Mouse (Mus musculus) ES-Bruce4 (cell line): Measurements from ENCODE around the gene Fgfr2.
"Not testable (repeated sequence)": the region's sequence is repeated elsewhere in the genome, so short reads cannot be mapped to it uniquely, and the experiment has no call there.

ENCODE experiments used
- CTCF ChIP-seq: IDR thresholded peaks from one replicate; pipeline ENCODE4 v1.8.1; 2011; ENCODE audit warnings: low read depth, low read length
- POLR2A ChIP-seq: IDR thresholded peaks from one replicate; pipeline ENCODE4 v1.8.1; 2011; ENCODE audit warnings: low read length; ENCODE audit not compliant: insufficient read depth

- not testable (repeated sequence) for TF ChIP-seq CTCF, POLR2A
Measured at GRCm38 (mm10) chr7:130596079-130596855, 2526.9 kb downstream of the Fgfr2 start.
